Mouse (Mus musculus) cerebellum, adult 2 months (tissue): ENCODE measurements around the gene Usp36.

Experiments used
- CTCF ChIP-seq: fragments of 200-500 bp; IDR thresholded peaks from 2 replicates; pipeline ENCODE4 v1.5.1; 2011; ENCODE audit warnings: low read depth, mild to moderate bottlenecking, control low read depth, low read length, moderate library complexity, borderline replicate concordance; ENCODE audit not compliant: insufficient read depth
- POLR2A ChIP-seq: fragments of 200-500 bp; IDR thresholded peaks from 2 replicates; pipeline ENCODE4 v1.6.1; 2011; ENCODE audit warnings: low read length, control low read depth, borderline replicate concordance; ENCODE audit not compliant: insufficient read depth

GRCm38 (mm10) chr11:118330777-118331176 lies 40.7 kb upstream of the Usp36 start:
- TF ChIP-seq CTCF (no peak), POLR2A (no peak)
